Mouse (Mus musculus) liver, postnatal 0 days (tissue): Measurements from ENCODE around the gene 4933406M09Rik.

Experiments used
- CTCF ChIP-seq: sonication (generic); IDR thresholded peaks from 2 replicates; pipeline ENCODE4 v1.5.1; 2016; ENCODE audit warnings: antibody characterized with exemption, low read depth
- EP300 ChIP-seq: IDR thresholded peaks from 2 replicates; pipeline ENCODE4 v1.6.1; 2016; ENCODE audit warnings: antibody characterized with exemption, low read depth, mild to moderate bottlenecking

- TF ChIP-seq EP300 (no peak), CTCF (no peak)
These were observed 22.3 kb downstream of the 4933406M09Rik start for GRCm38 (mm10) chr1:134408080-134408479.
